Comparison of ENCODE assay signal across 9 mouse cellular contexts in the genomic region with DNA sequence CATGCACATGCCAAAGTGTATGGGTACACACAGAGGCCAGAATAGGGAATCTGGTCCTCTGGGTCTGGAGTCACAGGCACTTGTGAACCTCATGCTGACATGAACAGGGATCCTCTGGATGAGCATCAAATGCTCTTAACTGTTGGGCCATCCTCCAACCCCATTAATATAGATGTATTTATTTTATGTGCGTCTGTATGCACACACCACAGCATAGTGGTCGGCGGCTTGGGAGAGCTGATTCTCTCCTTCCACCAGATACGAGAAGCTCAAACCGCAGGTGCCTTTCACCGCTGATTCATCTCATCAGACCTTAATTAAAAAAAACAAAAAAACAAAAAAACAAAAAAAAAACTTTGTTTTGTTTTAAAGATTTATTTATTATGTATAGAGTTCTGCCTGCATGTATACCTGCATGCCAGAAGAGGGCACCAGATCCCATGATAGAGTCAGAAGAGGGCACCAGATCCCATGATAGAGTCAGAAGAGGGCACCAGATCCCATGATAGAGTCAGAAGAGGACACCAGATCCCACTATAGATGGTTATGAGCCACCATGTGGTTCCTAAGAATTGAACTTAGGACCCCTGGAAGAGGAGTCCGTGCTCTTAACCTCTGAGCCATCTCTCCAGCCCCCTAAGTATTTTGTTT.
A peak's percentile ranks its signal among the peaks of the same experiment; 100 is the strongest.
DNase-seq lines count a peak whose midpoint lies in the region; ATAC-seq lines count a peak whose summit lies in the region.
"Had no signal": no experiment of that assay in that cellular context is flagged by ENCODE, and none has a peak within 500 bp of the region (broad histone marks: within the 10 kb centered on the region; RNA-seq: fewer than 3 reads in every experiment).

No protein-coding gene starts in this region.

- no peaks in the 10 kb centered on the region for H3K27me3 ChIP-seq in neural tube, embryonic 13.5 days
- H3K27me3 ChIP-seq: midbrain, embryonic 12.5 days had no signal

- no peak overlapping the region for H3K4me3 ChIP-seq in neural tube, embryonic 13.5 days
- H3K4me3 ChIP-seq: midbrain, embryonic 12.5 days had no signal

- no peaks in the 10 kb centered on the region for H3K36me3 ChIP-seq in neural tube, embryonic 13.5 days
- H3K36me3 ChIP-seq: midbrain, embryonic 12.5 days had no signal

- ATAC-seq in neural tube, embryonic 13.5 days (ENCODE audit: low read depth) = peak; percentile 53; the same call in 1 of the 2 replicates

- intact Hi-C loops in left cerebral cortex, postnatal 25 days (cut with DNase I) = loop anchor here (1.0 kb wide), 2 partner anchors 164 to 168 kb away; no protein-coding TSS in a partner anchor

- DNase-seq in embryo, embryonic 10.5 days (ENCODE audit: low spot score) = peak; percentile 47
- DNase-seq in embryo, embryonic 11 days = no peak
- DNase-seq in neural tube, embryonic 10.5 days (ENCODE audit: extremely low spot score, low spot score) = no peak
- DNase-seq in adrenal gland, postnatal 36 days = peak; percentile 53 to 69
- DNase-seq in heart, adult 8-10 months (ENCODE audit: low spot score) = peak; percentile 65
- DNase-seq in left cerebral cortex, postnatal 25 days (ENCODE audit: low spot score in 2 of 2) = peak; percentile 68 to 81
- peak; percentile 41 to 63 for DNase-seq in spleen, postnatal 36 days (ENCODE audit: low spot score in 2 of 2)

- H3K27ac ChIP-seq in neural tube, embryonic 13.5 days (replicated peaks) = no peak overlapping the region
- H3K27ac ChIP-seq: midbrain, embryonic 12.5 days had no signal

- H3K9me3 ChIP-seq in neural tube, embryonic 13.5 days = no peaks in the 10 kb centered on the region
- H3K9me3 ChIP-seq: midbrain, embryonic 12.5 days had no signal

- 70% methylated on average over 7 of the region's 7 CpGs for WGBS in neural tube, embryonic 13.5 days

- no peak overlapping the region for H3K4me2 ChIP-seq in neural tube, embryonic 13.5 days
- H3K4me2 ChIP-seq: midbrain, embryonic 12.5 days had no signal

- H3K9ac ChIP-seq in neural tube, embryonic 13.5 days = no peak overlapping the region
- H3K9ac ChIP-seq: midbrain, embryonic 12.5 days had no signal

- H3K4me1 ChIP-seq in neural tube, embryonic 13.5 days (replicated peaks) = 0 out of 2 replicates have a peak, but pooled peaks cover 3% of the 10 kb centered on the region
- H3K4me1 ChIP-seq: midbrain, embryonic 12.5 days had no signal

Comparison
In these comparisons a context has a peak if more than half of its experiments do, and no peak if none do; other contexts are left out.
1. DNase-seq: peak in embryo, embryonic 10.5 days (single experiment), adrenal gland, postnatal 36 days (2 of 2), heart, adult 8-10 months (single experiment), left cerebral cortex, postnatal 25 days (2 of 2) and spleen, postnatal 36 days (2 of 2); none in embryo, embryonic 11 days (single experiment) and neural tube, embryonic 10.5 days (single experiment).